Mouse (Mus musculus) T-helper 17 cell (primary cell): ENCODE measurements around the gene Abat.

Source experiments
- in situ Hi-C, 2 experiments: fragments of 300-600 bp; cut with MboI, MseI; formaldehyde crosslinking; loops; 1 replicate in 1 of 2; 2 replicates in 1 of 2; pipeline ENCODE4 v1.15.1; 2025; ENCODE audit warnings: high pct_unique_total_duplicates in 2 of 2

Abat gene

GRCm38 (mm10) chr16:8513236-8513906 is at the start of gene Abat:
Gene Abat, plus strand, starts transcription at chr16:8513429.
- in situ Hi-C loops = loop anchor here in 1 of 2 experiments (10.0 kb wide), 1 partner anchor 999 kb away; no protein-coding TSS in a partner anchor

DNA sequence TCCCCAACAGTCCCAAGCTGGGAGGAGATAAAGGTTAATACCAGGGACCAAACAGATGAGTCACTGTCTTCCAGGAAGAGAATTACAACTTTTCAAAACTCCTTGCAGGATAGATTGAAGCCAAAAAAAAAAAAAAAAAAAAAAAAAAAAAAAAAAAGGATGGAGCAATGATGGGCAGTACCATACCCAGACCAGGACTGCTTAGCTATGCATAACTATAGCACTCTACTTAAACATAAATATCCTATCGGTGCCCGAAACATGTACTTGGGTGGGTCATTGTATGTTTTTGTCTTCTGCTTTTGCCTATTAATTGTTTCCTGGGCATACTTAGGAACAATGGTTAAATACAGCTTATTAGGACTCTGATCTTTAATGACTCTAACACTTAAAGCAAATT is 43.1 kb upstream of the Abat start:
- in situ Hi-C loops = no loop called here

- in situ Hi-C loops = no loop called here
Observed at GRCm38 (mm10) chr16:8470603-8471481, 42.4 kb upstream of the Abat start, which contains the start of gene Mettl22. Gene Mettl22, plus strand, starts transcription at chr16:8470788.

DNA sequence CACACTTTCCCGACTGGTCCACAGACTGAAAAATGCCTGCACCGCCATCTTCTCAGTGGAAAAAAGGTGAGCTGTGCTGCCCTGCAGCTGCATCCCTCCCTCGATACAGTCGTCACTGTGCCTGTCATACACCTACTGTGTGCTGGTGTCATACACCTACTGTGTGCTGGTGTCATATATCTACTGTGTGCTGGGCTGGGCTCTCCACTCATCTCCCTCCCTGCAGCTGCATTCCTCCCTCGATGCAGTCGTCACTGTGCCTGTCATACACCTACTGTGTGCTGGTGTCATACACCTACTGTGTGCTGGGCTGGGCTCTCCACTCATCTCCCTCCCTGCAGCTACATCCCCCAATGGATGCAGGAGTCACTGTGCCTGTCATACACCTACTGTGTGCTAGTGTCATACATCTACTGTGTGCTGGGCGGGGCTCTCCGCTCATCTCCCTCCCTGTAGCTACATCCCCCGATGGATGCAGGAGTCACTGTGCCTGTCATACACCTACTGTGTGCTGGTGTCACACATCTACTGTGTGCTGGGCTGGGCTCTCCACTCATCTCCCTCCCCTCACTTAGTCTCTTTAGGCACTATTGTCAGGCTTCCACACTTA is 25.7 kb upstream of the Abat start:
- in situ Hi-C loops = no loop called here

- in situ Hi-C loops = no loop called here
Observed at GRCm38 (mm10) chr16:8489340-8489739, 23.9 kb upstream of the Abat start.

- in situ Hi-C loops = loop anchor here (5.0 kb wide), 3 partner anchors 75 to 185 kb away; no protein-coding TSS in a partner anchor
Observed at GRCm38 (mm10) chr16:8491743-8492490, 21.3 kb upstream of the Abat start.

GRCm38 (mm10) chr16:8494268-8494667 is 19.0 kb upstream of the Abat start:
- in situ Hi-C loops = loop anchor here (5.0 kb wide), 3 partner anchors 77 to 183 kb away; no protein-coding TSS in a partner anchor

DNA sequence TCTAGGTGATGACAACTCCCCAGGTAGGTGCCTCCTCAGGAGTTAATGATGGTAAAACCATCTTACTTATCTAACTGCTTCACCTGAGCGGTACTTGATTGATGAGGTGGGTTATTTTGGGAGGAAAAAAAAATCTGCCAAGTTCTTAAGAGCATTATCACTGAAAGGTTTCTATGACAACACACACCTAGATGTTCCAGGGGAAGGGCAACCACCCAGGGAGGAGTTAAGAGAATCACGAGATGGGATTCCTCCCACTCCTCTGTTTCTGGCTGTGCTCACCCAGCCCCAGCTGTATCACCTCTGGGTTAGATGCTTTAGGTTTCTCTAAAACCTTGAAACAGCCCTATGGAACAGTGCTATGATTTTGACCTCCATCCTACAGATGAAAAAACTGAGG is 16.3 kb upstream of the Abat start:
- in situ Hi-C loops = loop anchor here in 1 of 2 experiments (5.0 kb wide), 1 partner anchor 180 kb away; no protein-coding TSS in a partner anchor

DNA sequence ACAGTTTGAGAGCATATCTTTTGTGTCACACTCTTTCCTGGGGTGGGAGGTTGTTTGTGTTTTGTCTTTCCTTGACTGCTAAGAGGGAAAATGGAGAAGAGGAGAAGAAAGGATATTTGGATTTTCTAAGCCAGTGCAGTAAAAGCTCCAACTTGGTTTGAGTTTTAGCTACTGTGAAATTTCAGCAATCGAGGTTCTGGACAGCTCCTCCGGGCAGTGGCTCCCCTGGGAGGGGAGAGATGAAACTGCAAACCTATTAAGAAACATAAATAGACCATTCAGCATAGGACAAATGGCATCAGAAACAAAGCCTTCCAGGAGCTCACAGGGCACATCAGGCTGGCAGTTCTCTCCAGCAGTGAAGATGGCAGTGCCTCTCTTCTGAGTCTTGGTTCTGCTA is 9.0 kb upstream of the Abat start:
- in situ Hi-C loops = no loop called here

GRCm38 (mm10) chr16:8509894-8510293 is 3.3 kb upstream of the Abat start:
- in situ Hi-C loops = loop anchor here in 1 of 2 experiments (10.0 kb wide), 1 partner anchor 995 kb away; no protein-coding TSS in a partner anchor

DNA sequence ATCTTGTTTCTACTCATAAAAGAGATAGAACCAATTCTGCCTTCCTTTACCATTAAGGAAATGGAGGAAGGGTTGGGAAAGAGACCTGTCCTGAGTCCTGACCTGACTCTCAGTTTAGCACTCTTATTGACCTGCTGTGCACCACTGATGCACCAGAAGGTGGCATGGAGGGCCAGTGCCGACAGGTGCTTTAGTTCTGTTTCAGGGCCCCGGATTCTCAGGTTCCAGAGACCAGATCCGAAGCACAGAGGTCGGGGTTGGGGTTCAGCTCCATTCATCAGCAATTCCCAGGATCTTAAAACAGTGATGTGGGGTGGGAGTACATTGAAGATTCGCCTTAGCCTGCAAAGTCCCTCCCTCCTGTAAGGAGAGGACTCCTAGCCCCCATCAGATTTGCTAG is 399 bp upstream of the Abat start:
- in situ Hi-C loops = loop anchor here in 1 of 2 experiments (10.0 kb wide), 1 partner anchor 998 kb away; no protein-coding TSS in a partner anchor

- in situ Hi-C loops = loop anchor here in 1 of 2 experiments (10.0 kb wide), 1 partner anchor 999 kb away; no protein-coding TSS in a partner anchor
Observed at GRCm38 (mm10) chr16:8514180-8514579, 951 bp downstream of the Abat start.

GRCm38 (mm10) chr16:8520525-8520924 is 7.3 kb downstream of the Abat start:
- in situ Hi-C loops = no loop called here

DNA sequence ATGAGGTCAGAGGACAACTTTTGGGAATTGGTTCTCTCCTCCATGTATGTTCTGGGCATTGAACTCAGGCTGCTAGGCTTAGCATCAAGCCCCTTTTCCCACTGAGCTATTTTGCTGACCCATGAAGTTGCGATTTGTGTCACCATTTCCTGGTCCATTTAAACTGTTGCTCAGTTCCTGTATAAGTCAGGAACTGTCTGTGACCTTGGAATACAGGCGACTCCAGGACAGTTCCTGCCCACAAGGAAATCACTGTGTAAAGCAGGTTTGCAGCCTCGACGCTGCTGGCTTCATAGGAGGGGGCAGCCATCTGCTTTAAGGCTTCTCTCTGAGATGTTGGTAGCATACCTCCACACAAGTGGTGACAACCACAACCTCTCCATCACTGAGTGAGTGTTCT is 8.1 kb downstream of the Abat start:
- in situ Hi-C loops = no loop called here

DNA sequence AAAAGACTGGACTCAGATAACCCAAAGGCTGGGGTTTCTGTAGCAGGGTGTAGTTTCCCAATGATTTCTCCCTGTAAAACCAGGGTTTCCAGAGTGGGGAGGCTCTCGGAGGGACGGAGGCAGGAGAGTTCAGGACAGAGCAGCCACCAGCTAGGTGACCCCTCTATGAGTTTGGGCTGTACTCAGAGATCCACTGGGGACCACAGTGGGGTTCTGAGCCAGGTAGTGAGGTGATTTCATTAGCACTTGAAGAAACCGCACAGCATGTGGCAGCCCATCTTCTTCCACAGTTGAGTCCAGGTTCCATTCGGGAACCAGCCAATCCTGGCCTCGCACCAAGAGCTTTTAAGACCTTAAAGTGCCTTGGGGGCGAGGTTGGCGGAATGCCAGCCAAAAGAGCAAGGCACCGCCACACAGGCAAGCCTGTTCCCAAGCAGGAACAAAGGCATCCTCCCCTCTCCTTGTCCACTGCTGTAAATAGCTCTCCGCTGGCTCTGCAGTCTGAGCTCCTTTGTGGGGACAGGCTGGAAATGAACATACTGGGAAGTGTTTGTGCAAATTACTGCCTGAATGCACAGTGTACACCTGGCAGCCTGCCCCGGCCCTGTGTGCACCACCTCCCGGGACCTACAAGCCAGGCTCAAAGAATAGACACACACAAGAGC is 10.4 kb downstream of the Abat start:
- in situ Hi-C loops = no loop called here

DNA sequence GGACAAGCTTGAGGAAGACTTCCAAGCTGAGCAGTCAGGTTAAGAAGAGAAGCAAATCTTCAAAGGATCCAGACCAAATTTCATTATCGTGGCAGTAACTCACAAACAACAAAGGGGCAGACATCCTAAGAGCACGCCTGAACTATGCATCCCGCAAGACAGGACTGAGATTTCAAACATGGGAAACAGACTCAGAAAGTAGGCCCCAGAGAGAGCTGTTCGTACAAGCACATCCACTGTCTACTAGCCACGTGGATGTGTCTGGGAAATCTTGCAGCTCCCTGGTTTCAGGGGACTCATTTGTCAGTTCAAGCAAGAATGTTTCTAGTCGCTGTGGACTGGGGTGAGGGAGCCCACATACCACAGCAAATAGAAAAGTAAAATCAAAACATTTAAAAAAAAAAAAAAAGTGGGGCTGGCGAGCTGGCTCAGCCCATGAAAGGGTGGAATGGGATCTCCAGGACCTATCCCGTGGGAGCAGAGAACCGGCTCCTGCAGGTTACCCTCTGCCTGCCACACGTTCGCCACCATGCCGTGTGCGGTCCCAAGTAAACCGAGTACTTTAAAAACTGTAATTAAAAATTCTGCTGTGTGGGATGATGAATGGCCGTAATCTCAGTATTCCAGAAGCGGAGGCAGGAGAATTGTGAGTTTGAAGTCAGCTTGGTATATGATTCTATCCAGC is 11.1 kb downstream of the Abat start:
- in situ Hi-C loops = no loop called here

DNA sequence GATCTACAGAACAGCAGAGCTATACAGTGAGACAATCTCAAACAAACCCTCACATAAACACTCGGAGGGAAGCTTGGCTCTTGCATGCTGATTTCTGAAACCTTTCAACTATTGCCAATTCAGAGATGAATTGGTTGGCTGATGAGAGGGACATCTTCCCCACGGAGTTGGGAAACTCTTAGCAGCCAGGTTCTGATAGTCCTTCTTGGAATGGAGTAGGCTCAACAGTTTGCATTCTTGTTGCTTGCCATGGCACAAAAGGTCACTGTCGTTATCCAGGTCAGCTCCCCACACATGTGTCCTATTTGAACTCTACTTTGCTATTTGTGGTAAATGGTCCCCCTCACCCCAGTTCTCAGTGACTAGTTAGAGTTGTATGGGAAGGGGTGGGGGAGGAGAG is 12.1 kb downstream of the Abat start:
- in situ Hi-C loops = loop anchor here in 1 of 2 experiments (25.0 kb wide), 1 partner anchor 937 kb away; no protein-coding TSS in a partner anchor

DNA sequence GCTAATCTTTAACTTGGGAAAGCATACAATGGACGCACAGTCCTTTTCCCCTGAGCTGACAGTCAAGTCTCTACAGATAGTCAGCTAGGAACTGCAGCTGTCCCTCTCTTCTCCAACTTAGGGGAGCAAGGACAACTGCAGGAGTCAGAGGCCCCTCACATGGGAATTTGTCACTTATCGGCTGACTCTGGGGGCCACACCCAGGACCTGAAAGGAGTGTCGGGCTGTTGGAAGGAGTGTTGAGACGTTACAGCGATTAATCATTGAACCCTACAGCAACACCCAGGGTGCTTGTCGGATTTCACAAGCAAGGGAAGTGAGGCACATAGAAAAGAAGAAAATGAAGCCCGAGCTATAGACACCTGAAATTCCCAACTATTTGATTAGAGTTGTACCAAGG is 12.6 kb downstream of the Abat start:
- in situ Hi-C loops = loop anchor here in 1 of 2 experiments (25.0 kb wide), 1 partner anchor 936 kb away; no protein-coding TSS in a partner anchor

- in situ Hi-C loops = loop anchor here in 1 of 2 experiments (25.0 kb wide), 1 partner anchor 933 kb away; no protein-coding TSS in a partner anchor
Observed at GRCm38 (mm10) chr16:8529389-8529788, 16.2 kb downstream of the Abat start.
